Mouse (Mus musculus): Measurements from ENCODE around the gene Wwox. TPM values are rescaled to one million over a fixed set of nuclear protein-coding genes. Genes with fewer than 3 reads are reported as not detected.

The Wwox gene
- polyA plus RNA-seq, 1 experiment: not detected

DNA sequence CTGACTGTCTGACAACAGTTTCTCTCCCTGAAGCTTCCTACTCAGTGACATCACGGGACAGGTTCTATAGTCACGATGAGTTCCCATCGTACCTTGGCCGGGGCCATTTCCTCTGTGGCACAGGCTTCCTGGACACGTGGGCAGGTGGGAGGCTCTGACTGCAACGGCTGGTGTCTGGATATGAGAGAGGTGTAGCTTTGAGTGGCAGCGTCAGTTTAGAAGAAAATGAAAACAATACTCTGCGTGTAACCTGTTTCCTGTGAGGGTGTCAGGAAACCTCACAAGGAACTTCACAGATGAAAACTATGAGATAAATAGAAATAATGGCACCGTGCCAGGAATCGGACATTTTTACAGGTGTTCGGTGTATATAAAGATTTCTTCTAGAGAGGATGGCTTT, 750.4 kb downstream of the Wwox start:
- TF ChIP-seq CTCF (IDR thresholded peaks at IDR 0.05; ENCODE audit: insufficient read depth, low read depth, low read length) (no peak), POLR2A (IDR thresholded peaks at IDR 0.05; ENCODE audit: insufficient read depth, low read depth, low read length) (no peak)
- no peak overlapping the region for H3K4me3 ChIP-seq (ENCODE audit: insufficient read depth, low read depth, low read length)
- H3K4me1 ChIP-seq (ENCODE audit: control insufficient read depth, insufficient read depth, low read length): no peaks in the 10 kb centered on the region
- H3K27ac ChIP-seq (ENCODE audit: insufficient read depth, low read depth, low read length): no peak overlapping the region
- 88% methylated on average over 11 of the region's 11 CpGs for WGBS

DNA sequence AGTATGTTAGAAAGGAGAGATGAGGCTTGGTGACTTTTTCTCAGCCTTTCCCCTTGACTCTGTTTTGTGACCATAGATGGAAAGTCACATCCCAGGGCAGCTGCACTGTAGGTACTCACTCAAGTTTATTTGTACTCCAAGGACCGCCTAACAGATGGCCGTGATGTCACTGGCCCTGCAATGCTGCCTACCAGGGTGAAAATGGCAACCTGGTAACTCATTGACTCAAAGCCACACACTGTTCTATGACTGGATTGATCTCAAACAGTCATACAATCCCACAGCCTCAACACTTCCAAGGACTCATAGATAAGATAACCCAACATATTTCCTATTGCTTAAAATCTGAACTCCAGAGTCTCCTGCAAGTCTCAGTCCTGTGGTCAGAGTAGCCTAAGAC, 754.3 kb downstream of the Wwox start:
- WGBS: 100% methylated on average over 2 of the region's 2 CpGs
- H3K4me3 ChIP-seq (ENCODE audit: insufficient read depth, low read depth, low read length): no peak overlapping the region
- no peak overlapping the region for H3K27ac ChIP-seq (ENCODE audit: insufficient read depth, low read depth, low read length)
- no peaks in the 10 kb centered on the region for H3K4me1 ChIP-seq (ENCODE audit: control insufficient read depth, insufficient read depth, low read length)
- TF ChIP-seq CTCF (IDR thresholded peaks at IDR 0.05; ENCODE audit: insufficient read depth, low read depth, low read length) (no peak), POLR2A (IDR thresholded peaks at IDR 0.05; ENCODE audit: insufficient read depth, low read depth, low read length) (no peak)

DNA sequence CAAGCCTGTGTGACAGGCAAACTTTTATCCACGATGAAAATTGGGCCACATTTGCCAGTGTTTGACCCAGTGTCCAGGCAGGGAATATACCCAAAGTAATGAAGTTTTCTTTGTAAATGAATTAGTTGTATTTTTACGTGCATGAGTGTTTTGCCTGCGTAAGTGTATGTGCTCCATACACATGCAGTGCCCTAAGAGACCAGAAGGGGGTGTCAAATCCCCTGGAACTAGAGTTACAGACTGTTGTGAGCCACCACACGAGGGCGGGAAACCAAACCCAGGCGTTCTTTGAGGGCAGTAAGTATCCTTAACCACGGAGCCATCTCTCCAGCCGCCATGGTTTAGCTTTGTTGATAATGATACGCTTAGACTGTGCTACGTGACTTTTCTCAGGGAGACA, 755.9 kb downstream of the Wwox start:
- WGBS: 89% methylated on average over 10 of the region's 10 CpGs
- no peaks in the 10 kb centered on the region for H3K4me1 ChIP-seq (ENCODE audit: control insufficient read depth, insufficient read depth, low read length)
- no peak overlapping the region for H3K4me3 ChIP-seq (ENCODE audit: insufficient read depth, low read depth, low read length)
- no peak overlapping the region for H3K27ac ChIP-seq (ENCODE audit: insufficient read depth, low read depth, low read length)
- no peak for TF ChIP-seq CTCF (IDR thresholded peaks at IDR 0.05; ENCODE audit: insufficient read depth, low read depth, low read length)
- no peak for TF ChIP-seq POLR2A (IDR thresholded peaks at IDR 0.05; ENCODE audit: insufficient read depth, low read depth, low read length)

DNA sequence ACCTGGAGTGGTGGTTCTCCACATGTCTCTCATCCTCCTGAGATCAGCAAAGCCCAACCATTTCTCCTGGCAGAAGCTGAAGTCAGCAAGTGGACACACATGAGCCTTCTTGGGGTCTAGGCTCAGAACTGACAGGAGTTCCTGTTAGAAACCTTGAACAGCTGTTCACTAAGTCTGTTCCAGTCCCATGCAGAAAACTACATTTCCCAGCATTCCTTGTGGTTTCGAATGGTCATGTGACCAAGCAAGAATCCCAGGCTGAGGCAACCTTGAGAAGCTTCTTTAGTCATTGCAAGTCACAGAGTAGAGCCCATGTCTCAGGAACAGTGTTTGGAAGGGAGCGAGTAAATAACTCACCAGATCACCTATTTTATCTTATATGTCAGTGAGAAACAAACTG, 757.4 kb downstream of the Wwox start:
- H3K4me1 ChIP-seq (ENCODE audit: control insufficient read depth, insufficient read depth, low read length): no peaks in the 10 kb centered on the region
- no peak for TF ChIP-seq CTCF (IDR thresholded peaks at IDR 0.05; ENCODE audit: insufficient read depth, low read depth, low read length)
- no peak for TF ChIP-seq POLR2A (IDR thresholded peaks at IDR 0.05; ENCODE audit: insufficient read depth, low read depth, low read length)
- 78% methylated on average over 2 of the region's 2 CpGs for WGBS
- no peak overlapping the region for H3K4me3 ChIP-seq (ENCODE audit: insufficient read depth, low read depth, low read length)
- H3K27ac ChIP-seq (ENCODE audit: insufficient read depth, low read depth, low read length): no peak overlapping the region

DNA sequence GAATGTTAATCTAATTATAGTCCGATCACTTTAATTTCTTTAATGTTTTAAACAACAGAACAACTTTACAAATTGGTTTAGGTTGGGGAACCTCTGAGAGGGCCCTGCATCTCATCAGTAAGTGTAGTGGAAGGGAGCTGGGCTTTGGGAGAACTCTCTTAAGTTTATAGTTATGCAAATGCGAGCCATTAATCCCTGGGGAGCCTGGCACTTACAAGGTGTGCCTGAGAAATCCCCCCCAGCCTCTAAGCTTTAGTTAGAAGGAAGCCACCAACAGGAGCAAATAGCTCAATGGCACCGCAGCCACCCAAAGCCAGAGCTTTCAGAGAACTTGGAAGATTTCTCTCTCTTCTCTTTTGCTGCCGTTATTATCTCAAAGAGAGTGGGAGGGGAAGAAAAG, 759.7 kb downstream of the Wwox start:
- Histone ChIP-seq H3K4me1 (ENCODE audit: control insufficient read depth, insufficient read depth, low read length) (no peaks in the 10 kb centered on the region), H3K4me3 (ENCODE audit: insufficient read depth, low read depth, low read length) (no peak overlapping the region), H3K27ac (ENCODE audit: insufficient read depth, low read depth, low read length) (no peak overlapping the region)
- 43% methylated on average over 4 of the region's 4 CpGs for WGBS
- TF ChIP-seq POLR2A (IDR thresholded peaks at IDR 0.05; ENCODE audit: insufficient read depth, low read depth, low read length) (no peak), CTCF (IDR thresholded peaks at IDR 0.05; ENCODE audit: insufficient read depth, low read depth, low read length) (no peak)

DNA sequence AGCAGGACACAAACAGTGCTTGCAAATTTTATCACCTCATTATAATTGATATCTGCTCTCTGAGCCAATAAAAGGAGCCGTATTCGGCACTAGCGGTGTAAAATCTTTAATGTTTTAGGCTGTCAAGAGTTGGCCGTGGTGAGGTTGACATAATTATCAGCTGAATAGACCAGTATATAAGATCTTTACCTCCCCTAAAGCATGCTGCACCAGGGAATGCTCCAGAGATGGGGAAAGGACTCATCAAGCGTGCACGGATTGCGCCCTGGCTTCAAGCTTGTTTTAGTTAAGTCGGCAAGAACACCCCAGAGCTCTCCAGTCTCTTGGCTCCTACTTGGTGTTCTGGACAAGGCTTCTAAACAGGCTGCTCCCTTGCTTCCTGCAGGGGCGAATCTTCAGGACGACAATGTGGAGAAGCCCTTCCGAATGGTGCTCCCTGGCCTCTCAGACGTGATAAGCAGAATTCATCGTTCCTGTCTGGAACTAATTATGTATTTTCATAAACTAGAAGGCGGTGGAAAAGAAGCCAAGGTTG, 760.2 kb downstream of the Wwox start:
- H3K27ac ChIP-seq (ENCODE audit: insufficient read depth, low read depth, low read length): no peak overlapping the region
- H3K4me1 ChIP-seq (ENCODE audit: control insufficient read depth, insufficient read depth, low read length): no peaks in the 10 kb centered on the region
- H3K4me3 ChIP-seq (ENCODE audit: insufficient read depth, low read depth, low read length): no peak overlapping the region
- 59% methylated on average over 14 of the region's 14 CpGs for WGBS
- TF ChIP-seq POLR2A (IDR thresholded peaks at IDR 0.05; ENCODE audit: insufficient read depth, low read depth, low read length) (no peak), CTCF (IDR thresholded peaks at IDR 0.05; ENCODE audit: insufficient read depth, low read depth, low read length) (no peak)

DNA sequence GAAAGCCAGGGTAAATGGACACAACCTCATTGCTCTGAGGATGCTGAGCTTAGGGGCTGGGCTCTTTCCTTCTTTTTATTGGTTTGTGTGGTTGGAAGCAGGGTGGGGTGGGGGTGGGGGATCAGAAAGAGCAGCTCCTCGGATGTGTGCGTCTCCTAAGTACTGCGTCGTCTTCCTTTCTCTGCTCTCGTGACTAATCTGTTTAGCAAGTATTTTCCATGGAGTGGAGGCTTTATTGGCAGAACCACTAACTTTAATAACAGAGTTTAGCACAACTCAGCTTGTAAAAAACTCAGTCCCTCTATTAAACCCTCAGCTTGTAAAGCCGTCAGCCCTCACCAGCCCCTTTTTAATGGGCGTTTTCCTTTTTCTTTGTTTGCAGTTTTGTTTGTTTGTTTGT, 762.3 kb downstream of the Wwox start:
- TF ChIP-seq CTCF (IDR thresholded peaks at IDR 0.05; ENCODE audit: insufficient read depth, low read depth, low read length): no peak
- no peak for TF ChIP-seq POLR2A (IDR thresholded peaks at IDR 0.05; ENCODE audit: insufficient read depth, low read depth, low read length)
- no peaks in the 10 kb centered on the region for H3K4me1 ChIP-seq (ENCODE audit: control insufficient read depth, insufficient read depth, low read length)
- H3K27ac ChIP-seq (ENCODE audit: insufficient read depth, low read depth, low read length): no peak overlapping the region
- WGBS: 37% methylated on average over 7 of the region's 7 CpGs
- no peak overlapping the region for H3K4me3 ChIP-seq (ENCODE audit: insufficient read depth, low read depth, low read length)

DNA sequence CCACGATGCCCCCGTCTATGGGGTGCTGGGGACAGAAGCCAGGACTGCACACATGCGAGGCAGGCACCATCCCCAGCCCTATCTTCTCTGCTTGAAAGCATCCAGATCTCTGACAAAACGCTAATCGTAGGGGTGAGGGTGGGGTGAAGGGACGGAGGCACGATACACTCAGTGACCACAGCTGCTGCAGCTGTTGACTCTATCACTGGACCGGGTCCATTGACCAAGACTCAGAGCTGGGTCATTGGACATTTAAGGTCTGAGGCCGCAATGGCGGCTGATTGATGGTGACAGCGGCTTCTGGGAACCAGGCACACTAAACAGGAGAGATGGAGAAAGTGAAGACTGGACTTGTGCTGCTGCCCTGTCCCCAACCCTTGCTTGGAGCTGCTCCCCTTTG, 768.0 kb downstream of the Wwox start:
- Histone ChIP-seq H3K4me3 (ENCODE audit: insufficient read depth, low read depth, low read length) (no peak overlapping the region), H3K27ac (ENCODE audit: insufficient read depth, low read depth, low read length) (no peak overlapping the region), H3K4me1 (ENCODE audit: control insufficient read depth, insufficient read depth, low read length) (no peaks in the 10 kb centered on the region)
- TF ChIP-seq CTCF (IDR thresholded peaks at IDR 0.05; ENCODE audit: insufficient read depth, low read depth, low read length) (no peak), POLR2A (IDR thresholded peaks at IDR 0.05; ENCODE audit: insufficient read depth, low read depth, low read length) (no peak)
- 96% methylated on average over 11 of the region's 11 CpGs for WGBS

DNA sequence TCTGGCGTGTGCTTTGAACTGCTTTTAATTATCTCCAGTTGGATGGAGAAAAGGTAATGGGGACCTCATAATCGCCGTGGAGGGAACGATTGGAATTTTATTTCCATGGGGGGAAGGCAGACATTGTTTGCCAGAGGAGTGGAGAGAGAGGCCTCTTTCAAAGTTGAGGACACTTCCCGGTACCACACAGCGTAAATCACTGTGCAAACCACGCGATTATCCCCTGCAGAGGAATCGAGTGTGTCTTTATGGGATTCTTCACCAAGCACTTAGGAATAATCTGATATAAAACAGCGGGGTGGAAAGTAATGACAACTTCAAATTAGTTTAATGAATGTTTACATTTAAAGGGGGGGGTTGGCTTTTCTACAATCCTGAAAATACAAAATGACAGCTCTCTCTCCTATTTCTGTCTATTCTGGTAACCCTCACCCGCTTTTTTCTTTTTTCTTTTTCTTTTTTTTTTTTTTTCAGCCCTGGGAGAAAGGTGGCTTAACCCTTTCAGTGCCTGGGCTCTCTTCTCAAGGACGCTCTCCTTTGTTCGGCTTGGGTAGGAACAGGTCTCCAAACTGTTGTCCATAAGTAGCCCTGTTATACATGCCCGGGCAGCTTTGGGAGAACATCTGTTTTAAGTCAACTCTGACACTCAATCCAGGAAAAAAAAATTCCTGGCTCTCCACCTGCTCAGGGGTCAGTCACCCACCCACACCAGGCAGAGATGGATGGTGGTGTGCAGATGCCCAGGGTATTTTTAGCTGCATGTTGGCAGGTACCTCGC, 769.1 kb downstream of the Wwox start:
- no peak for TF ChIP-seq POLR2A (IDR thresholded peaks at IDR 0.05; ENCODE audit: insufficient read depth, low read depth, low read length)
- H3K4me1 ChIP-seq (ENCODE audit: control insufficient read depth, insufficient read depth, low read length): no peaks in the 10 kb centered on the region
- WGBS: 63% methylated on average over 15 of the region's 15 CpGs
- no peak overlapping the region for H3K4me3 ChIP-seq (ENCODE audit: insufficient read depth, low read depth, low read length)
- no peak overlapping the region for H3K27ac ChIP-seq (ENCODE audit: insufficient read depth, low read depth, low read length)
